Mouse (Mus musculus) myocyte (in vitro differentiated cells): Measurements from ENCODE around the gene Mmp2. TPM values are rescaled to one million over a fixed set of nuclear protein-coding genes. Genes with fewer than 3 reads are reported as not detected.

Experiments
- H3K27me3 ChIP-seq: one replicate; pipeline ENCODE4 v1.6.1; 2011; ENCODE audit not compliant: control insufficient read depth, insufficient read depth, insufficient read length
- H3K36me3 ChIP-seq: one replicate; pipeline ENCODE4 v1.6.1; 2011; ENCODE audit not compliant: control insufficient read depth, insufficient read depth
- H3K4me2 ChIP-seq: one replicate; pipeline ENCODE4 v1.6.1; 2011; ENCODE audit warnings: low read depth, control low read depth
- H3K4me3 ChIP-seq: one replicate; pipeline ENCODE4 v1.5.1; 2011; ENCODE audit warnings: mild to moderate bottlenecking, control low read depth, moderate library complexity
- H3K79me2 ChIP-seq: one replicate; pipeline ENCODE4 v1.6.1; 2011; ENCODE audit not compliant: control insufficient read depth, insufficient read depth
- H3ac ChIP-seq: one replicate; pipeline ENCODE4 v1.6.1; 2011; ENCODE audit not compliant: control insufficient read depth, insufficient read length
- CEBPB ChIP-seq: IDR thresholded peaks from 2 replicates; pipeline ENCODE4 v1.6.1; 2011; ENCODE audit warnings: mild to moderate bottlenecking, moderate library complexity; ENCODE audit not compliant: poor library complexity, insufficient read depth, severe bottlenecking
- E2F4 ChIP-seq: IDR thresholded peaks from one replicate; pipeline ENCODE4 v1.6.1; 2011; ENCODE audit warnings: mild to moderate bottlenecking, control low read depth, moderate library complexity; ENCODE audit not compliant: insufficient read depth
- MAX ChIP-seq: IDR thresholded peaks from one replicate; pipeline ENCODE4 v1.6.1; 2011; ENCODE audit warnings: low read depth, mild to moderate bottlenecking, control low read depth
- MYOD1 ChIP-seq, 3 experiments: IDR thresholded peaks; one replicate each; pipeline ENCODE4 v1.6.1; 2011; ENCODE audit warnings: control low read depth in 2 of 3, low read depth in 2 of 3, mild to moderate bottlenecking in 2 of 3, moderate library complexity in 1 of 3; ENCODE audit not compliant: insufficient read length in 2 of 3, control insufficient read depth in 1 of 3
- MYOG ChIP-seq, 3 experiments: IDR thresholded peaks; one replicate each; pipeline ENCODE4 v1.6.1; 2011; ENCODE audit warnings: control low read depth in 2 of 3, low read depth in 2 of 3, mild to moderate bottlenecking in 2 of 3; ENCODE audit not compliant: insufficient read length in 2 of 3, control insufficient read depth in 1 of 3, insufficient read depth in 1 of 3
- POLR2A ChIP-seq: IDR thresholded peaks from one replicate; pipeline ENCODE4 v1.6.1; 2011; ENCODE audit warnings: low read depth, mild to moderate bottlenecking, control low read depth, moderate library complexity; ENCODE audit not compliant: insufficient read length
- POLR2AphosphoS2 ChIP-seq: IDR thresholded peaks from one replicate; pipeline ENCODE4 v1.6.1; 2011; ENCODE audit warnings: low read depth, control low read depth; ENCODE audit not compliant: insufficient read length
- REST ChIP-seq: IDR thresholded peaks from one replicate; pipeline ENCODE4 v1.6.1; 2011; ENCODE audit warnings: mild to moderate bottlenecking, control low read depth, moderate library complexity; ENCODE audit not compliant: insufficient read depth, insufficient read length
- SRF ChIP-seq: IDR thresholded peaks from one replicate; pipeline ENCODE4 v1.6.1; 2011; ENCODE audit warnings: low read depth; ENCODE audit not compliant: control insufficient read depth, insufficient read length
- TCF12 ChIP-seq: IDR thresholded peaks from one replicate; pipeline ENCODE4 v1.6.1; 2011; ENCODE audit warnings: mild to moderate bottlenecking, control low read depth; ENCODE audit not compliant: poor library complexity, insufficient read depth, severe bottlenecking
- TCF3 ChIP-seq: IDR thresholded peaks from one replicate; pipeline ENCODE4 v1.6.1; 2011; ENCODE audit warnings: low read depth, control low read depth; ENCODE audit not compliant: insufficient read length
- USF1 ChIP-seq: IDR thresholded peaks from one replicate; pipeline ENCODE4 v1.6.1; 2011; ENCODE audit warnings: low read depth, mild to moderate bottlenecking, control low read depth, moderate library complexity
- polyA plus RNA-seq: library from polyadenylated mRNA; unstranded; fragments of >200 nt; fragmentation: generic; extraction: Trizol; gene quantifications from one replicate; pipeline ENCODE4 v1.2.1, GENCODE M21; 2012; ENCODE audit warnings: missing spikeins

The Mmp2 gene
- polyA plus RNA-seq, 1 experiment: 78.8 TPM

DNA sequence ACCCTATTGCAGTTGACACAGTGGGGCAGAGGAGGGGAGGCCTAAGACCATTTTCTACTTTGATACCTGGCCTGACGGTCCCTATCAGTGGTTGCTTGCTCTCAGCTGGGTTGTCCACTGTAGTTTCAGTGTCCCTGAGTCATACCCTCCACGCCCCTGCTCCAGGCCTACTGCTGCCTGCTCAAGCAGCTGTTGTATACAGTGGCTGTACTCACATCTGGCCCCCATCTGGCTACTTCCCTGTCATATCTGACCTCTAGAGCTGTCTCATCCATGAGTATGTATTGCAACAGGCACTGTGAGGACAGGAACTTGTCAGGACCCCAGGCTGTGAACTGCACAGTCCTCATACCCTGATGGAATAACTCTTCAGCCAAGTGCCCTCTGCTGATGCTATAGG is 14.3 kb upstream of the Mmp2 start:
- H3K27me3 ChIP-seq: no peaks in the 10 kb centered on the region
- H3K4me3 ChIP-seq: no peak overlapping the region
- H3K79me2 ChIP-seq: no peaks in the 10 kb centered on the region
- TF ChIP-seq CEBPB: no peak
- no peak for TF ChIP-seq REST
- no peak for TF ChIP-seq TCF3
- no peak for TF ChIP-seq E2F4
- TF ChIP-seq SRF: no peak
- TF ChIP-seq POLR2A: no peak
- TF ChIP-seq MYOD1 (IDR thresholded peaks at IDR 0.05; ENCODE audit: control insufficient read depth in 1 of 3, insufficient read length in 2 of 3, low read depth in 2 of 3): no peak
- no peak for TF ChIP-seq MYOG (IDR thresholded peaks at IDR 0.05; ENCODE audit: control insufficient read depth in 1 of 3, insufficient read depth in 1 of 3, insufficient read length in 2 of 3, low read depth in 2 of 3)
- TF ChIP-seq TCF12: no peak
- no peak for TF ChIP-seq MAX
- H3ac ChIP-seq: no peak overlapping the region
- no peak overlapping the region for H3K4me2 ChIP-seq
- no peaks in the 10 kb centered on the region for H3K36me3 ChIP-seq

DNA sequence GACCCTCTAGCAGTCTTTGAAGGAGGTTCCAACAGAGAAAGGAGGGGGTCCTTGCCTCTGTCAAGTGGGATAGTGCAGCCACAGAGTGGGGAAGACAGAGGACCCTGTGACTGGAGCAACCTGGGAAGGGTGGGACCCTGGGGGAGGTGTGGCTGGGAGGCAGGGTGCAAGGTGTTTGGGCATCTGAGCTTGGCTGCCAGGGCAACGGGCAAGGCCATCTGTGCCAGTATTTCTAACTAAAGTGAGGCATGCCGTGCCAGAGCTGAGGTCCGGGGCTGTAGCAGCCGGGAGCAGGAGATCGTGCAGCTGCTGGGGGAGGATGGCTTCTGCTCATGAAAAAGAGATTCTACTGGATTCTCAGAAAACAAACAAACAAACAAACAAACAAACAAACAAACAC is 11.4 kb upstream of the Mmp2 start:
- H3K4me2 ChIP-seq: no peak overlapping the region
- no peaks in the 10 kb centered on the region for H3K36me3 ChIP-seq
- H3ac ChIP-seq: no peak overlapping the region
- H3K27me3 ChIP-seq: no peaks in the 10 kb centered on the region
- no peaks in the 10 kb centered on the region for H3K79me2 ChIP-seq
- TF ChIP-seq MYOD1 (IDR thresholded peaks at IDR 0.05; ENCODE audit: control insufficient read depth in 1 of 3, insufficient read length in 2 of 3, low read depth in 2 of 3): no peak
- TF ChIP-seq MYOG (IDR thresholded peaks at IDR 0.05; ENCODE audit: control insufficient read depth in 1 of 3, insufficient read depth in 1 of 3, insufficient read length in 2 of 3, low read depth in 2 of 3): no peak
- H3K4me3 ChIP-seq: no peak overlapping the region

DNA sequence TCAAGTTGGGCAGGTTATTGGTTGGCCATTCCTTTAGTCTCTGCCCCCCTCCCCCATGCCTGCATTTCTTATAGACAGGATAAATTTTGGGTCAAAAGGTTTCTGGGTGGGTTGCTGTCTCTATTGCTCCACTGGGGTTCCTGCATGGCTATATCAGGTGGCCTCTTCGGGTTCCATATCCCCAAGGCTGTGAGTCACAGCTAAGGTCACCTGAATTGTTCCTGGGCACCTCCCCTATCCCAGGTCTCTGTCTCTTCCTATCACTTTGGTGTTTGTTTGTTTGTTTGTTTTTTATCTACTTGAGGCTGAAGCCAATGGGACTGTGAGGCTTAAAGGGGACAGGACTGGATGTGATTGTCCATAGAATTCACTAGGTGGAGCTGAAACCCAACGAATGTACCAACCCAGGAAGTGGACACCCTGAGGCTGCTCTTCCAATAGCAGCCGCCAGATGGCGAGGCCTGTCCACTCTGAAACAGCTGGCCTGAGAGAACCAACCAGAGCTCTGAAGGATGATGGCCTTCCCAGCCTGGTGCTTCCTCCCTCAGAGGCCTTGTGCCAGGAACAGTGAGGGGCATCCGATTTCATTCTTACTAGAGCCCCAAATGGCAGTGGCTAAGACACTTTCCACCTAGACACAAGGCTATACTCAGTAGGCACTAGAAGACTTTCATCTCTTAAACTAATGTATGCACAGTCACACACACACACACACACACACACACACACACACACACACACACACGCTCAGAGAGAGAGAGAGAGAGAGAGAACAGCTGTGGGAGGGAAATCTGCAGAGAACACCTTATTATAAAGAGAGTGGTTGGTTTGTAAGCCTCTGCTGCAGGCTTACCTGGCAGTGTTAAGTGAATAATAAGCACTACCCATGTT is 8.9 kb upstream of the Mmp2 start:
- Histone ChIP-seq H3K27me3 (no peaks in the 10 kb centered on the region), H3ac (no peak overlapping the region), H3K4me2 (no peak overlapping the region), H3K36me3 (no peaks in the 10 kb centered on the region), H3K4me3 (no peak overlapping the region), H3K79me2 (no peaks in the 10 kb centered on the region)
- no peak for TF ChIP-seq MYOG (IDR thresholded peaks at IDR 0.05; ENCODE audit: control insufficient read depth in 1 of 3, insufficient read depth in 1 of 3, insufficient read length in 2 of 3, low read depth in 2 of 3)
- TF ChIP-seq TCF12: no peak
- no peak for TF ChIP-seq E2F4
- TF ChIP-seq MAX: no peak
- no peak for TF ChIP-seq USF1
- TF ChIP-seq MYOD1 (IDR thresholded peaks at IDR 0.05; ENCODE audit: control insufficient read depth in 1 of 3, insufficient read length in 2 of 3, low read depth in 2 of 3): no peak
- TF ChIP-seq POLR2A: no peak
- no peak for TF ChIP-seq SRF
- no peak for TF ChIP-seq TCF3
- no peak for TF ChIP-seq CEBPB
- no peak for TF ChIP-seq REST
- no peak for TF ChIP-seq POLR2AphosphoS2

DNA sequence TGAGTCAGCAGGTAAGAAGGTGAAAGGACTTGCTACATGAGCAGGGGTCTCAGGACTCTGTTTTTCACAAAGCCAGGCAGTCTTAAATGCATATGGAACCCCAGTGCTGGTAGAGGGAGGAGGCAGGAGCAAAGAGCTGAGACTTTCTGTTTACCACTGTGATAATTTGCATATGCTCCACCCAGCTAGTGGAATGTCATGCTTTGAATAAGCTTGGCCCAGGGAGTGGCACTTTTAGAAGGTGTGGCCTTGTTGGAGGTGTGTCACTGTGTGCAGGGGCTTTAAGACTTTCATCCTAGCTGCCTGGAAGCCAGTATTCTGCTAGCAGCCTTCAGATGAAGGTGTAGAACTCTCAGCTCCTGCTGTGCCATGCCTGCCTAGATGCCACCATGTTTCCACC is 5.9 kb upstream of the Mmp2 start:
- no peak overlapping the region for H3K4me3 ChIP-seq
- H3K79me2 ChIP-seq: no peaks in the 10 kb centered on the region
- TF ChIP-seq REST (no peak), POLR2A (no peak), USF1 (no peak), MYOD1 (IDR thresholded peaks at IDR 0.05; ENCODE audit: control insufficient read depth in 1 of 3, insufficient read length in 2 of 3, low read depth in 2 of 3) (no peak), MYOG (IDR thresholded peaks at IDR 0.05; ENCODE audit: control insufficient read depth in 1 of 3, insufficient read depth in 1 of 3, insufficient read length in 2 of 3, low read depth in 2 of 3) (no peak), POLR2AphosphoS2 (no peak), TCF3 (no peak), E2F4 (no peak), TCF12 (no peak), MAX (no peak), SRF (no peak), CEBPB (no peak)
- H3K27me3 ChIP-seq: no peaks in the 10 kb centered on the region
- no peaks in the 10 kb centered on the region for H3K36me3 ChIP-seq
- H3K4me2 ChIP-seq: no peak overlapping the region
- no peak overlapping the region for H3ac ChIP-seq

DNA sequence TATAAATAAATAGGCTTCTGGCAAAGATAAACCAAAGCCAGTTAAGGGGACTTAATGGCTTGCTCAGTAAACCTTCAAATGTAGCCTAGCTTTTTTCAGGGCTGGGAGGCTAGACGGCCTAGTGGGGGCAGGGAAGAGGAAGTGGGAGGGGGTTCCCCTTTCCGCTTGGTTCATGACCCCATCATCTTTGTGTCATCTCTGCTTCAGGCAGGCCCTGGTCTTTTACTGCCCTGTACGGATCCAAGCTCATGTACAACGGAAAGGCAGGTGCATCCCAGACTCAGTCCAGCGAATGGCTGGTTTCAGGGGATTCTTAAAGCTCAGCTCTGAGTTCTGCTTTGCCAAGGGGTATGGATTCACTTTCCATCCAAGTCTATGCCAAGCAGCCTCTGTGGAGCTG is 4.7 kb upstream of the Mmp2 start:
- no peaks in the 10 kb centered on the region for H3K36me3 ChIP-seq
- no peaks in the 10 kb centered on the region for H3K27me3 ChIP-seq
- H3K4me2 ChIP-seq: no peak overlapping the region
- TF ChIP-seq POLR2AphosphoS2 (no peak), TCF12 (no peak), REST (no peak), MAX (no peak), TCF3 (no peak), MYOG (IDR thresholded peaks at IDR 0.05; ENCODE audit: control insufficient read depth in 1 of 3, insufficient read depth in 1 of 3, insufficient read length in 2 of 3, low read depth in 2 of 3) (no peak), POLR2A (no peak), E2F4 (no peak), USF1 (no peak), CEBPB (no peak), SRF (no peak), MYOD1 (IDR thresholded peaks at IDR 0.05; ENCODE audit: control insufficient read depth in 1 of 3, insufficient read length in 2 of 3, low read depth in 2 of 3) (no peak)
- no peak overlapping the region for H3K4me3 ChIP-seq
- no peaks in the 10 kb centered on the region for H3K79me2 ChIP-seq
- H3ac ChIP-seq: no peak overlapping the region
